Mouse (Mus musculus) lung, adult 2 months (tissue): ENCODE results near the gene Mrpl28. TPM values are rescaled to one million over a fixed set of nuclear protein-coding genes. Genes with fewer than 3 reads are reported as not detected.

Source experiments
- DNase-seq: peaks from one replicate; pipeline ENCODE4 v3.0.0; 2022
- H3K4me1 ChIP-seq: fragments of 200-500 bp; 2 replicates; pipeline ENCODE4 v1.6.1; 2011; ENCODE audit warnings: low read length; ENCODE audit not compliant: control insufficient read depth, insufficient read depth
- H3K4me3 ChIP-seq: fragments of 200-500 bp; replicated peaks from 2 replicates; pipeline ENCODE3; 2011; ENCODE audit warnings: low read depth, mild to moderate bottlenecking, control low read depth, low read length; ENCODE audit errors: extremely low read depth
- CTCF ChIP-seq: fragments of 200-500 bp; IDR thresholded peaks from 2 replicates; pipeline ENCODE4 v1.5.1; 2011; ENCODE audit warnings: mild to moderate bottlenecking, low read length, control low read depth; ENCODE audit not compliant: insufficient read depth
- POLR2A ChIP-seq: fragments of 200-500 bp; IDR thresholded peaks from 2 replicates; pipeline ENCODE4 v1.6.1; 2011; ENCODE audit warnings: low read depth, mild to moderate bottlenecking, control low read depth, low read length, borderline replicate concordance; ENCODE audit errors: extremely low read depth
- WGBS: fragments of 180-500 bp; shearing (Covaris S2); methylation state at CpG from one replicate; pipeline ENCODE4 v1.1.7; 2018; 5-methylcytosine and 5-hydroxymethylcytosine counted together
- polyA plus RNA-seq: library from polyadenylated mRNA; depleted of rRNA; stranded (reverse); fragments of >200 nt; gene quantifications from 2 replicates; pipeline ENCODE4 v1.2.3, GENCODE M21; 2012

Gene Mrpl28
- polyA plus RNA-seq, 1 experiment: 43.4 TPM

DNA sequence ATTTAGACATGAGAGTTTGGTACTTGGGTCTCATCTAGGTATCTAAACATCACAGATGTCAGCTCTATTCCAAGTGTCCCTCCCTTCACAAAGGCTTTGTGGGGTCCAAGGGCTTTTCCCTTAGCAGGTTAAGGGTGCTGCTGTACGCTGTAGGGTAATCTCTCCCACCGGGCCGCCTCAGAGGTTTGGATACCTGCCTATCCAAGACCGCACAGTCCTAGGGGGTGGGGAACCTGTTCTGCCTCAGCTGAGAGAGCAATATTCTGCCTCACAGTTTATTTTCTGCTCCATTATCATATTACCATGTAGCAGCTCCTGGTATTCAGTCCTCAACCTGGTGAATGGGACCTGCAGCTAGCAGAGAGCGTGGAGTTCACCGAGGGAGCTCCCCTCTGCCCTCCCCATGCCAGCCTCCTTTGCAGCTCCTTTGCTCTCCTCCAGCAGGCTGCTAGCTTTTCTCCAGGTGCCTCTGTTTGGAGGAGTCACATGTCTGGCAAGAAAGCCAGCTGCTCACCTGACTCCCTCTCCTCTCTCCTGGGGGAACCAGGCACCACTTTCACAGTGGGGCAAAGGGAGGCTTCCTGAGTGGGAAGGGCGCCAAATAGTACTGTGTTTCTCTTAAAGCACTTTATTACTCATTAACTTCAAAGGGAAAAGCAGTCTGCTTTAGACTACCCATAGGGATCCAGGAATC, 7.9 kb upstream of the Mrpl28 start:
- no peak for DNase-seq
- no peak for TF ChIP-seq CTCF
- TF ChIP-seq POLR2A: peak; percentile 42; the same call in 1 of the 2 replicates
- Histone ChIP-seq H3K4me3 (no peak overlapping the region), H3K4me1 (peaks cover 7% of the 10 kb centered on the region; the same call in 1 of the 2 replicates)
- 63% methylated on average over 7 of the region's 7 CpGs for WGBS

GRCm38 (mm10) chr17:26115956-26116487, 7.3 kb upstream of the Mrpl28 start:
- Histone ChIP-seq H3K4me1 (peaks cover 7% of the 10 kb centered on the region; the same call in 1 of the 2 replicates), H3K4me3 (no peak overlapping the region)
- 36% methylated on average over 3 of the region's 3 CpGs for WGBS
- TF ChIP-seq CTCF (no peak), POLR2A (no peak)
- DNase-seq: no peak

DNA sequence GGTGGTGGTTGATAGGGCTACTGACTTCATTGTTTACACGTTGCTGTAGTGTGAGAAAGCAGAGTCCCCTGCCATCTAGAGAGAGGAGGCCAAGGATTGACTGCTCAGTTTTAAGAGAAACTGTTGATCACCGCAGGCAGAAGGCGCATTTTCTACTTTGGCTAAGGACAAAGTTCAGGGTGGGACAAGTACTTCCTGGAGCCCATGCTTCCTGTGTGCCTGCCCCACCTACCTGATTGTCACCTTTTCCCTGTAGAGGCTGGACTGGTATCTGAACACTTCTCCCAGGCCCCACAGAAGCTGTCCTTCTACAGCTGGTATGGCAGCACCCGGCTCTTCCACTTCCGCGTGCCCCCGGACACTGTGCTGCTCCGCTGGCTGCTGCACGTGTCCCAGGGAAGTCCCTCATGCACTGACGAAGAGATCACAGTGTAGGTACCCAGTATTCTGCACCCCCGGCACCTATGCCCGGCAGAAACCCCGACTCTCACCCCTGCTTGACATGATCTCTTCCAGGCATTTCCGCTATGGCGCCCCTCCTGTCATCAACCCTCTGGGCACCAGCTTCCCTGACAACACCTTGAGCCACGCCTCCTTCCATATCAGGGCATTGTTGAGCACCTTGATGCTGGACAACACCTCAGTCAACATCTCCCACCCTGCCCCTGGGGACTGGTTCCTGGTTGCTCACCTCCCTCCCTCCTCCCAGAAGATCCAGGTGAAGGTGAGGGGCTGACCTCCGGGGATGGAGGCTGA, 6.6 kb upstream of the Mrpl28 start:
- 80% methylated on average over 17 of the region's 17 CpGs for WGBS
- DNase-seq: no peak
- no peak for TF ChIP-seq POLR2A
- TF ChIP-seq CTCF: no peak
- Histone ChIP-seq H3K4me1 (peaks cover 7% of the 10 kb centered on the region; the same call in 1 of the 2 replicates), H3K4me3 (no peak overlapping the region)

DNA sequence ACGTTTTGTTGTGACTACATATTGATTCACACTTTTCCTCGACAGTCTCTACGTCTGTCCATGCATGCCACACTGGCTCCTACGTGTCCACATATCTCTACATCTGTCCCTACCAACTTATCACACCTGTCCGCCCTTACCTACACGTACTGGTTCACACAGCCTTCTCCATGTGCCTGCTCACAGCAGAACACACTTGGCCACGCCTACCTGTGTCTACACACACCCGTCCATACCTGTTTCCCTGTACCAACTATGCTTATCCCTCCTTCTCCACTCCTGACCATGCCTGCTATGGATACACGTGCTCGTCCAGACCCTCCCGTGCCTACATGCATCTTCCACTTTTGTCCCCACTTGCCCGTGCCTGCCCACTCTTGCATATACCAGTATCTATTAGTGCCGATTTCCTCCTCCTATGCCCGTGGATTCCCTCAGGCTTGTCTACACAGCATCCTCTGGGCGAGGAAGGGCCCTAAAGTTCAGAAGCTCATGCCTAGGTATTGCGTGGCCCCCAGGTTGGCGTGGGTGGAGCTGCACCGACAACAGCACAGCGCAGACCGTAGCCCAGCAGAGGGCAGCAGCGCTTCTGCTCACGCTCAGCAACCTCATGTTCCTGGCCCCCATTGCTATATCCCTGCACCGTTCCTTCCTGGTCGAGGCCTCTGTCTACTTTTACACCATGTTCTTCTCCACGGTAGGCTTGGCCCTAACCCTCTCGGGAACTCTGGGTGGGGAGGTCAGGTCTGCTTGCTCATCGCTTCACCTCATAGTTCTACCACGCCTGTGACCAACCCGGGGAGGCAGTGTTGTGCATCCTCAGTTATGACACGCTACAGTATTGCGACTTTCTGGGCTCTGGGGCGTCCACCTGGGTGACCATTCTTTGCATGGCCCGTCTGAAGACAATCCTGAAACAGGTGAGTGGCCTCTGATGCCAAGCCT, 3.3 kb upstream of the Mrpl28 start:
- 38% methylated on average over 33 of the region's 33 CpGs for WGBS
- Histone ChIP-seq H3K4me3 (no peak overlapping the region), H3K4me1 (peaks cover 11% of the 10 kb centered on the region)
- peak; percentile 42 for DNase-seq
- TF ChIP-seq POLR2A (peak; percentile 14; the same call in 1 of the 2 replicates), CTCF (peak; percentile 88)

- H3K4me3 ChIP-seq: no peak overlapping the region
- TF ChIP-seq CTCF (no peak), POLR2A (no peak)
- H3K4me1 ChIP-seq: peaks cover 11% of the 10 kb centered on the region
- 54% methylated on average over 5 of the region's 5 CpGs for WGBS
- no peak for DNase-seq
Measured at GRCm38 (mm10) chr17:26122431-26123140, 714 bp upstream of the Mrpl28 start.

DNA sequence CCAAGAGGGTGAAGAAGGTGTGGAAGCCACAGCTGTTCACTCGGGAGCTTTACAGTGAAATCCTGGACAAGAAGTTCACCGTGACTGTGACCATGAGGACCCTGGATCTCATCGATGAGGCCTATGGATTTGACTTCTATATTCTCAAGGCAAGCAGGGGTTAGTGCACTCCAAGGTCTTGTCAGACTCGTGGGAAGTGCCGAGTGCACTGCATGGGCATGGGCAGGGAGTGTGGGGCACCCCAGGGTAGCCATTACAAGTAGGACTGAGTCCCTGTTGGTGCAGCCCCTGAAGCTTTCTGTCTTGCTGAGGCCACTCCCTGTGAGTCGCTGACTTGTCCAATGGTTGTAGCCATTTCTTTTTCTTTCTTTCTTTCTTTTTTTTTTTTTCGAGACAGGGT, 1.3 kb downstream of the Mrpl28 start:
- Histone ChIP-seq H3K4me3 (no peak overlapping the region), H3K4me1 (peaks cover 11% of the 10 kb centered on the region)
- WGBS: 80% methylated on average over 7 of the region's 7 CpGs
- TF ChIP-seq CTCF: no peak
- no peak for TF ChIP-seq POLR2A
- no peak for DNase-seq

DNA sequence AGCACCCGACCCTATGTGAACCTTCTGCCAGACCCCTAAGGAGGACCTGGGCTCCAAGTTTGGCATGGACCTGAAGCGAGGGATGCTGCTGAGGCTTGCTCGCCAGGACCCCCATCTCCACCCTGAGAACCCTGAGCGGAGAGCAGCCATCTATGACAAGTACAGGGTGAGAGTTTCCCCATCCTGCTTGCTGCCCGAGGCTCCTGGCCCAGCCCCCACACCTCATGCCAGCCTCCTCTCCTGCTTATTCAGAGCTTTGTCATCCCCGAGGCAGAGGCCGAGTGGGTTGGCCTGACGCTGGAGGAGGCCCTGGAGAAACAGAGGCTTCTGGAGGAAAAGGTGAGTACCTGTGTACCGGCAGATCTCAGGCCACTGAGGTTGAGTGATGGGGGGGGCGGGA, 1.9 kb downstream of the Mrpl28 start:
- H3K4me3 ChIP-seq: no peak overlapping the region
- no peak for DNase-seq
- H3K4me1 ChIP-seq: peaks cover 9% of the 10 kb centered on the region
- TF ChIP-seq POLR2A (no peak), CTCF (no peak)
- WGBS: 90% methylated on average over 10 of the region's 10 CpGs

DNA sequence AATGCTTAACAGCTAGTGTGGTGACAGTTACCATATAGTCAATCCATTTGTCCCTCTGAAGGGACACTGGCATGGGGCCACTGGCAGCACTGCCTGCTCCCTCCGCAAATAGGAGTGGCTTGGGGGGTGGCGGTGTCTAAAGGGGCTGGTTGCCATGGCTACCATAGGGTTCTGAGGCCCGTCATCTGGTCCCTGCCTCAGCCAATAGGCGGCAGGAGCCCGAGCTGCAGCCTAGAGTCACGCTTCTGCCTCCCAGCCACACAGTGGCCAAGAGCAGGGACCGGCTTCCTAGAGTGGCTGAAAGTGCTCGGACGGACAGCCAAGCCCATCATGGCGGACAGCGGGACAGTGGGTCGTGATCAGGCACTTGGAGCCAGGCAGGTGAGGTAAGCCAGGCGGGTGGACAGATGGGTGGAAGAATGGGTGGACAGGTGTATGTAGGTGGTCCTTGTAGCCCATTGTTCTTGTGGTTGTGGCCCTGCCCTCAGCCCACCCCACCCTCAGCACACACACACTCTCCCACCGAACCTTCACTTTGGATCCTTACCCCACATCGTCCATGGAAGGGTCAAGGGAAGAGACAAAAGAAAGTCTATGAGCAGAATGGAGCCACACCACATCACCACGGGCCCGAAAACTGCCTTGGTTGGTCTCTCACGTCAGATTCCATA, 7.9 kb downstream of the Mrpl28 start:
- no peak overlapping the region for H3K4me3 ChIP-seq
- 90% methylated on average over 18 of the region's 18 CpGs for WGBS
- no peak for DNase-seq

More for the DNA sequence above, 7.9 kb downstream of the Mrpl28 start:
- no peak for TF ChIP-seq POLR2A
- TF ChIP-seq CTCF: no peak
- no peaks in the 10 kb centered on the region for H3K4me1 ChIP-seq
